Mouse (Mus musculus) stomach, postnatal 0 days (tissue): ENCODE results near the gene Cpeb4. TPM values are rescaled to one million over a fixed set of nuclear protein-coding genes. Genes with fewer than 3 reads are reported as not detected.
A peak's percentile ranks its signal among the peaks of the same experiment; 100 is the strongest.
"Not testable (repeated sequence)": the region's sequence is repeated elsewhere in the genome, so short reads cannot be mapped to it uniquely, and the experiment has no call there.

Experiments
- ATAC-seq: fragments of 200-750 bp; cut with Nextera tagmentation; 2 replicates; pipeline ENCODE4 v1.8.0; 2017; ENCODE audit not compliant: low FRiP score, low TSS enrichment
- DNase-seq: peaks from one replicate; pipeline ENCODE4 v3.0.0-alpha.2; 2016; ENCODE audit warnings: low spot score
- H3K27ac ChIP-seq: fragments of 300-500 bp; sonication (generic); replicated peaks from 2 replicates; pipeline ENCODE4 v1.5.1; 2014; ENCODE audit warnings: mild to moderate bottlenecking, control low read depth
- H3K27me3 ChIP-seq: fragments of 300-500 bp; sonication (generic); 2 replicates; pipeline ENCODE4 v1.6.1; 2014; ENCODE audit warnings: low read length; ENCODE audit not compliant: control insufficient read depth, insufficient read depth
- H3K36me3 ChIP-seq: fragments of 300-500 bp; sonication (generic); 2 replicates; pipeline ENCODE4 v1.6.1; 2014; ENCODE audit warnings: low read length, mixed read lengths; ENCODE audit not compliant: control insufficient read depth, insufficient read depth
- H3K4me1 ChIP-seq: fragments of 300-500 bp; sonication (generic); replicated peaks from 2 replicates; pipeline ENCODE4 v1.6.1; 2014; ENCODE audit warnings: antibody characterized with exemption; ENCODE audit not compliant: control insufficient read depth, insufficient read depth
- H3K4me2 ChIP-seq: fragments of 300-500 bp; sonication (generic); replicated peaks from 2 replicates; pipeline ENCODE4 v1.6.1; 2014; ENCODE audit warnings: low read depth, mild to moderate bottlenecking, control low read depth, moderate library complexity
- H3K4me3 ChIP-seq: fragments of 300-500 bp; sonication (generic); 2 replicates; pipeline ENCODE4 v1.5.1; 2014; ENCODE audit warnings: low read depth, low read length, control low read depth
- H3K9ac ChIP-seq: fragments of 300-500 bp; sonication (generic); 2 replicates; pipeline ENCODE4 v1.6.1; 2014; ENCODE audit warnings: mild to moderate bottlenecking, low read length, control low read depth, mixed read lengths
- H3K9me3 ChIP-seq: fragments of 300-500 bp; sonication (generic); 2 replicates; pipeline ENCODE4 v1.6.1; 2016; ENCODE audit warnings: low read length; ENCODE audit not compliant: control insufficient read depth
- CTCF ChIP-seq: IDR thresholded peaks from 2 replicates; pipeline ENCODE4 v1.5.1; 2016; ENCODE audit warnings: antibody characterized with exemption, low read depth, mild to moderate bottlenecking, moderate library complexity
- EP300 ChIP-seq: optimal IDR thresholded peaks from 2 replicates; pipeline ENCODE3; 2016; ENCODE audit warnings: antibody characterized with exemption
- WGBS: fragments of 180-500 bp; shearing (Covaris S2); extraction: QIAGEN DNeasy Blood & Tissue Kit; methylation state at CpG from one replicate; pipeline ENCODE4 v1.1.7; 2014; 5-methylcytosine and 5-hydroxymethylcytosine counted together
- polyA plus RNA-seq: library from polyadenylated mRNA; unstranded; fragments of >200 nt; fragmentation: Nextera tagmentation; extraction: Ambion mirVana; gene quantifications from 2 replicates; pipeline ENCODE4 v1.2.1, GENCODE M21; 2015

Gene Cpeb4
- polyA plus RNA-seq, 1 experiment from 2014 or later, result 5.7 TPM

- 36% methylated on average over 48 of the region's 49 CpGs for WGBS
Observed at GRCm38 (mm10) chr11:31965256-31966134, 93.5 kb downstream of the Cpeb4 start, which contains the start of gene 4930524B15Rik. 4930524B15Rik (plus strand) TSS chr11:31965592.

GRCm38 (mm10) chr11:31974132-31974531, 102.1 kb downstream of the Cpeb4 start:
- no peaks in the 10 kb centered on the region for H3K4me1 ChIP-seq
- DNase-seq (no peak), ATAC-seq (no peak)
- WGBS, result 48% methylated on average over 4 of the region's 4 CpGs
- H3K4me2 ChIP-seq, result no peak overlapping the region
- H3K27ac ChIP-seq, result no peak overlapping the region
- TF ChIP-seq CTCF (no peak), EP300 (no peak)
- no peaks in the 10 kb centered on the region for H3K9me3 ChIP-seq
- no peak overlapping the region for H3K9ac ChIP-seq
- H3K36me3 ChIP-seq, result no peaks in the 10 kb centered on the region
- no peak overlapping the region for H3K4me3 ChIP-seq
- no peaks in the 10 kb centered on the region for H3K27me3 ChIP-seq

More at GRCm38 (mm10) chr11:31965256-31966134, 93.5 kb downstream of the Cpeb4 start, which contains the start of gene 4930524B15Rik:
- no peaks in the 10 kb centered on the region for H3K27me3 ChIP-seq
- TF ChIP-seq EP300 (no peak), CTCF (no peak)
- H3K27ac ChIP-seq, result no peak within 1 kb of the TSS
- no peaks in the 10 kb centered on the region for H3K9me3 ChIP-seq
- H3K9ac ChIP-seq, result peak within 1 kb of the TSS; percentile 27; the same call in 1 of the 2 replicates
- DNase-seq, result peak; percentile 29
- no peaks in the 10 kb centered on the region for H3K36me3 ChIP-seq
- peak within 1 kb of the TSS; percentile 52 for H3K4me2 ChIP-seq
- no peaks in the 10 kb centered on the region for H3K4me1 ChIP-seq
- ATAC-seq, result peak; percentile 53
- H3K4me3 ChIP-seq, result peak within 1 kb of the TSS; percentile 25

GRCm38 (mm10) chr11:31974826-31975225, 102.8 kb downstream of the Cpeb4 start:
- H3K9ac ChIP-seq, result no peak overlapping the region
- H3K9me3 ChIP-seq, result no peaks in the 10 kb centered on the region
- H3K36me3 ChIP-seq, result no peaks in the 10 kb centered on the region
- no peak overlapping the region for H3K4me3 ChIP-seq
- no peaks in the 10 kb centered on the region for H3K4me1 ChIP-seq
- no peak overlapping the region for H3K4me2 ChIP-seq
- ATAC-seq (peak; percentile 76), DNase-seq (peak; percentile 17)
- 0 out of 2 replicates have a peak, but pooled peaks have one; percentile 3 for TF ChIP-seq CTCF
- no peak for TF ChIP-seq EP300
- whole genome bisulfite sequencing, result 16% methylated on average over 8 of the region's 8 CpGs
- no peak overlapping the region for H3K27ac ChIP-seq
- no peaks in the 10 kb centered on the region for H3K27me3 ChIP-seq

- H3K9me3 ChIP-seq, result no peaks in the 10 kb centered on the region
Observed at GRCm38 (mm10) chr11:31975678-31976077, 103.7 kb downstream of the Cpeb4 start.

GRCm38 (mm10) chr11:31976137-31976536, 104.1 kb downstream of the Cpeb4 start:
- Histone ChIP-seq H3K36me3 (no peaks in the 10 kb centered on the region), H3K27ac (no peak overlapping the region), H3K9ac (no peak overlapping the region), H3K4me3 (no peak overlapping the region), H3K27me3 (no peaks in the 10 kb centered on the region), H3K4me2 (no peak overlapping the region), H3K4me1 (no peaks in the 10 kb centered on the region), H3K9me3 (no peaks in the 10 kb centered on the region)
- WGBS, result 49% methylated on average over 5 of the region's 5 CpGs
- no peak for TF ChIP-seq CTCF
- no peak for ATAC-seq
- no peak for DNase-seq

More at GRCm38 (mm10) chr11:31975678-31976077, 103.7 kb downstream of the Cpeb4 start:
- Histone ChIP-seq H3K4me3 (no peak overlapping the region), H3K9ac (no peak overlapping the region), H3K4me1 (no peaks in the 10 kb centered on the region), H3K36me3 (no peaks in the 10 kb centered on the region), H3K27me3 (no peaks in the 10 kb centered on the region), H3K4me2 (no peak overlapping the region), H3K27ac (no peak overlapping the region)
- WGBS, result 65% methylated on average over 5 of the region's 5 CpGs
- DNase-seq, result no peak
- TF ChIP-seq EP300 (no peak), CTCF (no peak)
- no peak for ATAC-seq

- H3K9me3 ChIP-seq, H3K9ac ChIP-seq, DNase-seq, H3K4me2 ChIP-seq, H3K27me3 ChIP-seq, ATAC-seq, H3K4me3 ChIP-seq, H3K36me3 ChIP-seq, H3K27ac ChIP-seq, H3K4me1 ChIP-seq: not testable (repeated sequence)
- 90% methylated on average over 5 of the region's 5 CpGs for WGBS
Observed at GRCm38 (mm10) chr11:31980089-31980488, 108.1 kb downstream of the Cpeb4 start.
